Comparison of ENCODE assay signal across 17 mouse cellular contexts in genomic region chr4:81561453-81561852, GRCm38 (mm10).
DNase-seq lines count a peak whose midpoint lies in the region; ATAC-seq and TF ChIP-seq lines count a peak whose summit lies in the region.
"Had no signal": no experiment of that assay in that cellular context is flagged by ENCODE, and none has a peak within 500 bp of the region (broad histone marks: within the 10 kb centered on the region; RNA-seq: fewer than 3 reads in every experiment).

No protein-coding gene starts in this region.

- DNase-seq in heart, adult 11 months: peak; percentile 93
- no peak for DNase-seq in heart, postnatal 14 days
- DNase-seq in lung, embryonic 14.5 days: no peak
- DNase-seq in lung, adult 18-20 months: no peak
- DNase-seq in heart, embryonic 10.5 days (ENCODE audit: low spot score): no peak
- peak; percentile 17 for DNase-seq in yolk sac, embryonic 10.5 days (ENCODE audit: low spot score)
- DNase-seq in thymus, postnatal 0 days (ENCODE audit: low spot score): no peak
- DNase-seq in spleen, adult 12 weeks (ENCODE audit: low spot score): no peak
- DNase-seq: cerebellum, adult 2 months; layer of hippocampus, postnatal 36 days; lung, postnatal 10 days had no signal

- intact Hi-C loops in heart, postnatal 14 days (cut with DNase I): loop anchor here (5.0 to 10.0 kb wide), 5 partner anchors 59 to 1051 kb away; no protein-coding TSS in a partner anchor

- H3K27me3 ChIP-seq in lung, embryonic 14.5 days (ENCODE audit: insufficient read depth, low read length): no peaks in the 10 kb centered on the region
- H3K27me3 ChIP-seq in heart, embryonic 10.5 days (ENCODE audit: insufficient read depth, poor library complexity, severe bottlenecking): no peaks in the 10 kb centered on the region
- H3K27me3 ChIP-seq: limb, embryonic 15.5 days; neural tube, embryonic 12.5 days had no signal

- 43% methylated on average over 4 of the region's 4 CpGs for whole genome bisulfite sequencing in lung, embryonic 14.5 days
- WGBS in heart, embryonic 10.5 days: 35% methylated on average over 4 of the region's 4 CpGs

- H3K4me3 ChIP-seq in lung, embryonic 14.5 days (ENCODE audit: low read depth, low read length): no peak overlapping the region
- H3K4me3 ChIP-seq in heart, embryonic 10.5 days: no peak overlapping the region
- H3K4me3 ChIP-seq: kidney, embryonic 15.5 days; limb, embryonic 15.5 days; midbrain, embryonic 10.5 days; neural tube, embryonic 12.5 days had no signal

- no peaks in the 10 kb centered on the region for H3K36me3 ChIP-seq in lung, embryonic 14.5 days (ENCODE audit: insufficient read depth)
- no peaks in the 10 kb centered on the region for H3K36me3 ChIP-seq in heart, embryonic 10.5 days
- H3K36me3 ChIP-seq: kidney, embryonic 15.5 days; limb, embryonic 15.5 days; midbrain, embryonic 10.5 days; neural tube, embryonic 12.5 days had no signal

- peaks cover 19% of the 10 kb centered on the region for H3K4me1 ChIP-seq in lung, embryonic 14.5 days (ENCODE audit: insufficient read depth)
- peaks cover 31% of the 10 kb centered on the region for H3K4me1 ChIP-seq in heart, embryonic 10.5 days

- no peak for TF ChIP-seq CTCF in lung, embryonic 14.5 days (IDR thresholded peaks at IDR 0.05; ENCODE audit: low read depth)

- peak overlapping the region; percentile 36; the same call in 1 of the 2 replicates for H3K27ac ChIP-seq in lung, embryonic 14.5 days (ENCODE audit: low read depth)
- peak overlapping the region; percentile 42 for H3K27ac ChIP-seq in heart, embryonic 10.5 days
- H3K27ac ChIP-seq: kidney, embryonic 15.5 days; limb, embryonic 15.5 days; midbrain, embryonic 10.5 days; neural tube, embryonic 12.5 days had no signal

- no peak overlapping the region for H3K9ac ChIP-seq in lung, embryonic 14.5 days
- H3K9ac ChIP-seq: kidney, embryonic 15.5 days; limb, embryonic 15.5 days; neural tube, embryonic 12.5 days had no signal

- no peak for ATAC-seq in lung, embryonic 14.5 days (ENCODE audit: insufficient read depth)
- ATAC-seq: activated CD4-positive, CD25-positive, alpha-beta regulatory T cell, adult 4 months; hindbrain, embryonic 16.5 days had no signal

- H3K9me3 ChIP-seq in lung, embryonic 14.5 days (ENCODE audit: low read depth, low read length): no peaks in the 10 kb centered on the region
- no peaks in the 10 kb centered on the region for H3K9me3 ChIP-seq in heart, embryonic 10.5 days
- H3K9me3 ChIP-seq: kidney, embryonic 15.5 days; limb, embryonic 15.5 days; midbrain, embryonic 10.5 days; neural tube, embryonic 12.5 days had no signal

- no peak overlapping the region for H3K4me2 ChIP-seq in lung, embryonic 14.5 days
- H3K4me2 ChIP-seq: kidney, embryonic 15.5 days; limb, embryonic 15.5 days; neural tube, embryonic 12.5 days had no signal

Comparison
In these comparisons a context has a peak if more than half of its experiments do, and no peak if none do; other contexts are left out.
1. DNase-seq: peak in heart, adult 11 months (single experiment) and yolk sac, embryonic 10.5 days (single experiment); none in heart, postnatal 14 days (0 of 2), lung, embryonic 14.5 days (single experiment), lung, adult 18-20 months (0 of 2), heart, embryonic 10.5 days (single experiment), thymus, postnatal 0 days (single experiment) and spleen, adult 12 weeks (single experiment).